Mouse (Mus musculus) embryonic facial prominence, embryonic 13.5 days (tissue): ENCODE results near the gene Galnt16. TPM values are rescaled to one million over a fixed set of nuclear protein-coding genes. Genes with fewer than 3 reads are reported as not detected.

Experiments
- ATAC-seq: fragments of 200-750 bp; cut with Nextera tagmentation; 2 replicates; pipeline ENCODE4 v1.8.0; 2017; ENCODE audit warnings: low read depth; ENCODE audit not compliant: insufficient number of reproducible peaks, insufficient read depth, low FRiP score, low TSS enrichment
- H3K27ac ChIP-seq: fragments of 300-500 bp; sonication (generic); 2 replicates; pipeline ENCODE4 v1.5.1; 2015; ENCODE audit warnings: moderate library complexity, mild to moderate bottlenecking, inconsistent platforms
- H3K27me3 ChIP-seq: fragments of 300-500 bp; sonication (generic); 2 replicates; pipeline ENCODE4 v1.6.1; 2015; ENCODE audit warnings: mild to moderate bottlenecking, inconsistent platforms
- H3K36me3 ChIP-seq: fragments of 300-500 bp; sonication (generic); 2 replicates; pipeline ENCODE4 v1.6.1; 2015; ENCODE audit warnings: mild to moderate bottlenecking, inconsistent platforms
- H3K4me1 ChIP-seq: fragments of 300-500 bp; sonication (generic); 2 replicates; pipeline ENCODE4 v1.6.1; 2015; ENCODE audit warnings: inconsistent platforms
- H3K4me2 ChIP-seq: fragments of 300-500 bp; sonication (generic); 2 replicates; pipeline ENCODE4 v1.6.1; 2015; ENCODE audit warnings: moderate library complexity, mild to moderate bottlenecking, inconsistent platforms
- H3K4me3 ChIP-seq: fragments of 300-500 bp; sonication (generic); 2 replicates; pipeline ENCODE4 v1.5.1; 2015; ENCODE audit warnings: mild to moderate bottlenecking, inconsistent platforms
- H3K9ac ChIP-seq: fragments of 300-500 bp; sonication (generic); 2 replicates; pipeline ENCODE4 v1.6.1; 2015; ENCODE audit warnings: mild to moderate bottlenecking, inconsistent platforms
- H3K9me3 ChIP-seq: fragments of 300-500 bp; sonication (generic); 2 replicates; pipeline ENCODE4 v1.6.1; 2016; ENCODE audit warnings: inconsistent platforms
- WGBS: fragments of 180-500 bp; shearing (Covaris S2); methylation state at CpG from one replicate; pipeline ENCODE4 v1.1.7; 2015; ENCODE audit warnings: mixed read lengths; 5-methylcytosine and 5-hydroxymethylcytosine counted together
- polyA plus RNA-seq: library from polyadenylated mRNA; unstranded; fragments of >200 nt; fragmentation: Nextera tagmentation; extraction: Ambion mirVana; gene quantifications from 2 replicates; pipeline ENCODE4 v1.2.1, GENCODE M21; 2015

The Galnt16 gene
- polyA plus RNA-seq, 1 experiment from 2014 or later, result 12.2 TPM

GRCm38 (mm10) chr12:80569561-80569960 is 51.5 kb downstream of the Galnt16 start:
- Histone ChIP-seq H3K36me3 (no peaks in the 10 kb centered on the region), H3K9ac (no peak overlapping the region), H3K9me3 (no peaks in the 10 kb centered on the region), H3K4me1 (peaks cover 24% of the 10 kb centered on the region), H3K27me3 (no peaks in the 10 kb centered on the region), H3K4me3 (no peak overlapping the region), H3K27ac (no peak overlapping the region), H3K4me2 (no peak overlapping the region)
- ATAC-seq, result no peak
- WGBS, result 73% methylated on average over 2 of the region's 2 CpGs

GRCm38 (mm10) chr12:80574318-80574717 is 56.2 kb downstream of the Galnt16 start:
- Histone ChIP-seq H3K9me3 (no peaks in the 10 kb centered on the region), H3K27ac (no peak overlapping the region), H3K9ac (no peak overlapping the region), H3K4me2 (peak overlapping the region; percentile 42; the same call in 1 of the 2 replicates), H3K4me1 (peaks cover 14% of the 10 kb centered on the region), H3K4me3 (no peak overlapping the region), H3K27me3 (no peaks in the 10 kb centered on the region), H3K36me3 (no peaks in the 10 kb centered on the region)
- 92% methylated on average over 4 of the region's 4 CpGs for WGBS
- no peak for ATAC-seq

GRCm38 (mm10) chr12:80574825-80575371 is 56.8 kb downstream of the Galnt16 start:
- no peak overlapping the region for H3K4me3 ChIP-seq
- WGBS, result 17% methylated on average over 15 of the region's 15 CpGs
- H3K9me3 ChIP-seq, result no peaks in the 10 kb centered on the region
- peaks cover 15% of the 10 kb centered on the region for H3K4me1 ChIP-seq
- no peaks in the 10 kb centered on the region for H3K36me3 ChIP-seq
- H3K9ac ChIP-seq, result peak overlapping the region; percentile 58; the same call in 1 of the 2 replicates
- no peaks in the 10 kb centered on the region for H3K27me3 ChIP-seq
- peak overlapping the region; percentile 42 for H3K4me2 ChIP-seq
- no peak for ATAC-seq
- H3K27ac ChIP-seq, result no peak overlapping the region

GRCm38 (mm10) chr12:80577049-80577448 is 59.0 kb downstream of the Galnt16 start:
- Histone ChIP-seq H3K4me1 (peaks cover 17% of the 10 kb centered on the region), H3K4me2 (no peak overlapping the region), H3K27me3 (no peaks in the 10 kb centered on the region), H3K27ac (no peak overlapping the region), H3K9ac (no peak overlapping the region), H3K36me3 (no peaks in the 10 kb centered on the region), H3K4me3 (no peak overlapping the region), H3K9me3 (no peaks in the 10 kb centered on the region)
- WGBS, result 78% methylated on average over 5 of the region's 5 CpGs
- no peak for ATAC-seq

GRCm38 (mm10) chr12:80581357-80581756 is 63.3 kb downstream of the Galnt16 start:
- ATAC-seq, result no peak
- Histone ChIP-seq H3K36me3 (no peaks in the 10 kb centered on the region), H3K4me2 (no peak overlapping the region), H3K27ac (no peak overlapping the region), H3K27me3 (no peaks in the 10 kb centered on the region), H3K4me1 (0 out of 2 replicates have a peak, but pooled peaks cover 2% of the 10 kb centered on the region), H3K9me3 (no peaks in the 10 kb centered on the region), H3K4me3 (no peak overlapping the region), H3K9ac (no peak overlapping the region)
- WGBS, result 71% methylated on average over 5 of the region's 5 CpGs

GRCm38 (mm10) chr12:80584973-80585372 is 66.9 kb downstream of the Galnt16 start:
- 37% methylated on average over 2 of the region's 2 CpGs for WGBS
- Histone ChIP-seq H3K4me1 (0 out of 2 replicates have a peak, but pooled peaks cover 1% of the 10 kb centered on the region), H3K9me3 (no peaks in the 10 kb centered on the region), H3K9ac (no peak overlapping the region), H3K36me3 (peaks cover 4% of the 10 kb centered on the region), H3K4me2 (no peak overlapping the region), H3K27ac (no peak overlapping the region), H3K27me3 (no peaks in the 10 kb centered on the region), H3K4me3 (no peak overlapping the region)
- ATAC-seq, result no peak

GRCm38 (mm10) chr12:80594141-80594540 is 76.1 kb downstream of the Galnt16 start:
- H3K27me3 ChIP-seq, result no peaks in the 10 kb centered on the region
- no peaks in the 10 kb centered on the region for H3K9me3 ChIP-seq
- H3K4me1 ChIP-seq, result peaks cover 3% of the 10 kb centered on the region; the same call in 1 of the 2 replicates
- no peak overlapping the region for H3K4me3 ChIP-seq
- peaks cover 7% of the 10 kb centered on the region; the same call in 1 of the 2 replicates for H3K36me3 ChIP-seq
- no peak overlapping the region for H3K9ac ChIP-seq
- no peak overlapping the region for H3K27ac ChIP-seq
- ATAC-seq, result no peak
- WGBS, result 91% methylated on average over 4 of the region's 4 CpGs
- no peak overlapping the region for H3K4me2 ChIP-seq

GRCm38 (mm10) chr12:80594781-80595180 is 76.7 kb downstream of the Galnt16 start:
- Histone ChIP-seq H3K27me3 (no peaks in the 10 kb centered on the region), H3K4me2 (no peak overlapping the region), H3K9ac (no peak overlapping the region), H3K9me3 (no peaks in the 10 kb centered on the region), H3K36me3 (peaks cover 5% of the 10 kb centered on the region; the same call in 1 of the 2 replicates), H3K4me3 (no peak overlapping the region), H3K27ac (no peak overlapping the region), H3K4me1 (peaks cover 3% of the 10 kb centered on the region; the same call in 1 of the 2 replicates)
- WGBS, result 86% methylated on average over 4 of the region's 4 CpGs
- ATAC-seq, result no peak

- Histone ChIP-seq H3K9me3 (no peaks in the 10 kb centered on the region), H3K9ac (no peak overlapping the region), H3K36me3 (no peaks in the 10 kb centered on the region), H3K4me2 (no peak overlapping the region), H3K27me3 (no peaks in the 10 kb centered on the region), H3K4me3 (no peak overlapping the region), H3K4me1 (peaks cover 3% of the 10 kb centered on the region; the same call in 1 of the 2 replicates), H3K27ac (no peak overlapping the region)
- WGBS, result 95% methylated on average over 4 of the region's 4 CpGs
- no peak for ATAC-seq
Measured at GRCm38 (mm10) chr12:80595566-80595965, 77.5 kb downstream of the Galnt16 start.

- H3K27ac ChIP-seq, result no peak overlapping the region
- H3K4me2 ChIP-seq, result no peak overlapping the region
- no peak overlapping the region for H3K9ac ChIP-seq
- H3K9me3 ChIP-seq, result no peaks in the 10 kb centered on the region
- H3K27me3 ChIP-seq, result no peaks in the 10 kb centered on the region
- no peaks in the 10 kb centered on the region for H3K36me3 ChIP-seq
- no peak for ATAC-seq
- 79% methylated on average over 4 of the region's 4 CpGs for WGBS
- peaks cover 3% of the 10 kb centered on the region; the same call in 1 of the 2 replicates for H3K4me1 ChIP-seq
- no peak overlapping the region for H3K4me3 ChIP-seq
Measured at GRCm38 (mm10) chr12:80595968-80596367, 77.9 kb downstream of the Galnt16 start.

GRCm38 (mm10) chr12:80598236-80598635 is 80.2 kb downstream of the Galnt16 start:
- Histone ChIP-seq H3K4me3 (no peak overlapping the region), H3K27me3 (no peaks in the 10 kb centered on the region), H3K27ac (no peak overlapping the region), H3K9ac (no peak overlapping the region), H3K4me2 (no peak overlapping the region), H3K9me3 (no peaks in the 10 kb centered on the region), H3K4me1 (peaks cover 5% of the 10 kb centered on the region; the same call in 1 of the 2 replicates), H3K36me3 (no peaks in the 10 kb centered on the region)
- 15% methylated on average over 7 of the region's 7 CpGs for WGBS
- no peak for ATAC-seq

- H3K27me3 ChIP-seq, result no peaks in the 10 kb centered on the region
- no peak for ATAC-seq
- H3K4me3 ChIP-seq, result no peak overlapping the region
- H3K4me1 ChIP-seq, result peaks cover 10% of the 10 kb centered on the region; the same call in 1 of the 2 replicates
- no peak overlapping the region for H3K9ac ChIP-seq
- H3K9me3 ChIP-seq, result no peaks in the 10 kb centered on the region
- no peak overlapping the region for H3K4me2 ChIP-seq
- H3K36me3 ChIP-seq, result no peaks in the 10 kb centered on the region
- WGBS, result 54% methylated on average over 6 of the region's 6 CpGs
- no peak overlapping the region for H3K27ac ChIP-seq
Measured at GRCm38 (mm10) chr12:80598756-80599155, 80.7 kb downstream of the Galnt16 start.
